Mouse (Mus musculus) brain, embryonic 14.5 days (tissue): ENCODE results near the gene Map2k2.

Experiments used
- CTCF ChIP-seq: fragments of 200-500 bp; IDR thresholded peaks from 2 replicates; pipeline ENCODE4 v1.5.1; 2012; ENCODE audit warnings: inconsistent platforms, mild to moderate bottlenecking, moderate library complexity, borderline replicate concordance; ENCODE audit not compliant: insufficient read depth, insufficient read length; ENCODE audit errors: extremely low read depth
- POLR2A ChIP-seq: fragments of 200-500 bp; IDR thresholded peaks from 2 replicates; pipeline ENCODE4 v1.6.1; 2012; ENCODE audit warnings: mild to moderate bottlenecking, inconsistent platforms, borderline replicate concordance; ENCODE audit not compliant: poor library complexity, insufficient read depth, insufficient read length, severe bottlenecking; ENCODE audit errors: extremely low read depth

DNA sequence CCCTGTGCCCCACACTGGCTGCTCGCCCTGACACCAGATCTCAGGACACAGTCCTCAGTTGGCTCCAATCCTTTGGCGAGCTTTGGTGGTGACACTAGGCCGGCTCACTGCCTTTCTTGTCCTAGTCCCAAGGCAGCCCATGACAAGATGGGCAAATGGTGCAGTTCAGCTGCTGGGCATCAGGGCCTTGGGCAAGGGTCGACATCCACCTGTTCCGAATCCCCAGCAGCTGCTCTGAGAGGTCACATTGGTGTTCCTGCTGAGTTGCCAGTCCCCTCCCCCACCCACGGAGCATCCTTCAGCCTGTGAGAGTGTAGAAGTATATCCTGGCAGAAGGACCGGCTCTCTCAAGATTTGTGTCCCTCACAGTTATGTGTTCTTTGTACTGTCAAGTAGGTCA is 14.9 kb downstream of the Map2k2 start:
- TF ChIP-seq CTCF: no peak
- TF ChIP-seq POLR2A: no peak
